Mouse (Mus musculus): ENCODE data around the gene Nat8f4. TPM values are rescaled to one million over a fixed set of nuclear protein-coding genes. Genes with fewer than 3 reads are reported as not detected.
"Not testable (repeated sequence)": the region's sequence is repeated elsewhere in the genome, so short reads cannot be mapped to it uniquely, and the experiment has no call there.

The Nat8f4 gene
- polyA plus RNA-seq, 1 experiment = 0.31 TPM

DNA sequence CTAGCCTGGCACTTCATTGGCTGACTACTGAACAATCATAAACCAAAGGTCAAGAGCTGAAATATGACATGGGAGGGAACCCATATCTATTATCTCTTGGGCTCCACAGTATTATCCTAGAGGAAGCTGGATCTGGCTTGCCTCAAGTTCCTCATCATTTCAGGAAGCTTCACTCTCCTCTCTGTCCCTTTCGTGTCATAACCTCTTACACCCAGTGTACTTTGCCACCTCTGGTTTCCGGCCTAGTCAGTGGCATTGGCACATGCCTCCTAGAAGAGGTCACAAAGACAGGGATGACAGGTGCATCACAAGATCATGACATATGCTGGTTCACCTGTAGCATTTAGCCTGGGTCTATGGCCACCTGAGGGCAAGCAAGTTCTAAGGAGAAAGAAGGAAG lies 2.4 kb downstream of the Nat8f4 start:
- no peak overlapping the region for H3K4me3 ChIP-seq
- TF ChIP-seq TCF12 (IDR thresholded peaks at IDR 0.05; ENCODE audit: insufficient read depth, poor library complexity, severe bottlenecking) = no peak
- TF ChIP-seq USF1 (IDR thresholded peaks at IDR 0.05; ENCODE audit: low read depth) = no peak
- no peak for TF ChIP-seq POLR2A (IDR thresholded peaks at IDR 0.05; ENCODE audit: insufficient read length, low read depth)
- TF ChIP-seq POLR2AphosphoS2 (IDR thresholded peaks at IDR 0.05; ENCODE audit: insufficient read length, low read depth) = no peak
- no peak for TF ChIP-seq SRF (IDR thresholded peaks at IDR 0.05; ENCODE audit: control insufficient read depth, insufficient read length, low read depth)
- no peak for TF ChIP-seq MYOG (IDR thresholded peaks at IDR 0.05; ENCODE audit: control insufficient read depth in 1 of 3, insufficient read depth in 1 of 3, insufficient read length in 2 of 3, low read depth in 2 of 3)
- no peak for TF ChIP-seq MYOD1 (IDR thresholded peaks at IDR 0.05; ENCODE audit: control insufficient read depth in 1 of 3, insufficient read length in 2 of 3, low read depth in 2 of 3)
- H3ac ChIP-seq (ENCODE audit: control insufficient read depth, insufficient read length) = no peak overlapping the region
- peaks cover 21% of the 10 kb centered on the region for H3K27me3 ChIP-seq (ENCODE audit: control insufficient read depth, insufficient read depth, insufficient read length)
- no peaks in the 10 kb centered on the region for H3K36me3 ChIP-seq (ENCODE audit: control insufficient read depth, insufficient read depth)
- H3K79me2 ChIP-seq (ENCODE audit: control insufficient read depth, insufficient read depth) = no peaks in the 10 kb centered on the region
- no peak overlapping the region for H3K4me2 ChIP-seq (ENCODE audit: low read depth)

DNA sequence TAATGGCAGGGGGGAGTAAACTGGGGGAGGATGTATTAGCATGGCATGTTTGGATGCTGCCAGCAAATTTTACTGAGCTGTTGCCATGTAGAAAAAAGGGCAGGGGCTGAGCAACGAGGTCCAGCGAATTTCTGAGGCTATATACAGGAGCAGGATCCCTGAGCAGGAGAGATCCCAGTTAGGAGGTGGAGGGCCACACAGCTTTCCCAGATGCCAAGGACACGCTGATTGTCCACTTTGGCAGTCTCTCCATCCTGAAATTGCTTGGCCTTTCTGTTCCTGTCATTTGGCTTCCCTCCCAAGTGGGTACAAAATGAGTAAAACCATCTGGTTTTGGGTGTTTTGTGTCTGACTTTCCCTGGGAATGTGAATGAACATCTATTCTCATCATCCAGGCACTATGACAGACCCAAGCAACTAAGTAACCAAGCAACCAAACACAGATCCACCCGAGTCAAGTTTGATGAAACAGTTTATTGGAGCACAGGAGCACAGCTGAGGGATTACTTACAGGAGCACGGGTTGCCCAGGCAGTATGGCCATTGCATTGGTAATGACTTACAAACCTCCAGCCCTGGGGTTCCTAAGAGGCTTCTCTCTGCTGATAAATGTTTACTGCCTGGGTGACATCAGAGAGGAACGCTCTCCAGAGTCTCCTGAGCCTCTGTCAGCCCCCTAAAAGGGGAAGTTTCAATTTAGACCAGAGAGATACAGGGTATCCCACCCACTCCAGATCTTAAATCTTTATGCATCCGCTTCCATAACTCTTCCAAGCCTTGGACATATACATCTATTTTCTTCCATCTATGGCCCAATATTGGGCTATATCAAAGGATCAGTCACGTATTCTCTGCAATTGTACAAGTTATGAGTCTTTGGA lies 5.8 kb downstream of the Nat8f4 start:
- not testable (repeated sequence) for H3K4me2 ChIP-seq (ENCODE audit: low read depth)

DNA sequence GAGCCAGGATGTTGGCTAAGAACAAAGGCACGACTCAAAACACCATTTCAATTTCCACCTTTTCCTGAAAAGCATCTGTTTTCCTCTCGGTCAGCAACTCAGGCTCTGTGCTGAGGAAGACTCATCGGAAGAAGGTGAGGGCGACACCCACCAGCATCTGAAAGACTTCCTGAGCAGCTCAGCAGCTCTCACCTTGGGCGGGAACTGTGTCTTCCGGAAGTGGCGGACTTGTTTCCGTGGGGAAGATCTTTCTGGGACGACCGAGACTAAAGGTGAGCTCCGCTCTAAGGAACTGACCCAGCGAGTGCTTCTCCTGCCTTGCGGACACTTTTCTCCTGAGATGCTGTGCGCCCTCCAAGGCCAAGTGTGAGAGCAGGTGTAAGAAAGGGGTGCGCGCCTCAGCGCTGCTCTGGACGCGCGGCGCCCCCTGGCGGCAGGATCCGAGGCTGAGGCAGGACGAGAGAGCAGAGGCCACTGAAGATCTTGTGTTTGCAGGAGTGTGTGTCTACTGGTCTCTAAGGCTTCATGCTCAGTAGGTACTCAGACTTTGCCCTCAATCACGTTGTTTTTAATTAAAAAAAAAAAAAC lies 9.5 kb downstream of the Nat8f4 start:
- not testable (repeated sequence) for H3K36me3 ChIP-seq (ENCODE audit: control insufficient read depth, insufficient read depth); H3K4me2 ChIP-seq (ENCODE audit: low read depth); H3K27me3 ChIP-seq (ENCODE audit: control insufficient read depth, insufficient read depth, insufficient read length); H3K4me3 ChIP-seq; H3K79me2 ChIP-seq (ENCODE audit: control insufficient read depth, insufficient read depth); H3ac ChIP-seq (ENCODE audit: control insufficient read depth, insufficient read length)

More for the DNA sequence above, 5.8 kb downstream of the Nat8f4 start:
- not testable (repeated sequence) for H3K36me3 ChIP-seq (ENCODE audit: control insufficient read depth, insufficient read depth); H3ac ChIP-seq (ENCODE audit: control insufficient read depth, insufficient read length); H3K4me3 ChIP-seq; H3K79me2 ChIP-seq (ENCODE audit: control insufficient read depth, insufficient read depth)
- peaks cover 11% of the 10 kb centered on the region for H3K27me3 ChIP-seq (ENCODE audit: control insufficient read depth, insufficient read depth, insufficient read length)

DNA sequence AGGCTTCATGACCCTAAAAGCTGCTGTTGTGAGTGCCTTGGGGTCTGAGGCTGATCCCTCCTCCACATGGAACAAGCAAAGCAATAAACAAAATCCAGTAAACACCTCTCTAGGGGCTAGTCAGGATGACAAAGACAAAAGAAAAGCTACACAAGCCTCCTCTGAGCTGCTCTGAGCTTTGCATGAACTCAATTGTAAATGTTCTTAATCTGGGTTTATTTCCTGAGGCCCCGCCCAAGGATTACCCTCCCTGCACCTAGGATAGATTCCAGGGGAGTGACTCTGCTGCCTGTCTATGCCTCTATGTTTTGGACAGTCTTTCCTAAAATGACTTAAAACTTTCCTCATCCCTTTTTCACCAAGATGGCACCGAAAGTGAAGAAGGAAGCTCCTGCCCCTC lies 15.7 kb downstream of the Nat8f4 start:
- H3K4me3 ChIP-seq = no peak overlapping the region
- TF ChIP-seq MAX (IDR thresholded peaks at IDR 0.05; ENCODE audit: low read depth) = no peak
- TF ChIP-seq MYOG (IDR thresholded peaks at IDR 0.05; ENCODE audit: control insufficient read depth in 1 of 3, insufficient read depth in 1 of 3, insufficient read length in 2 of 3, low read depth in 2 of 3) = no peak
- TF ChIP-seq REST (IDR thresholded peaks at IDR 0.05; ENCODE audit: insufficient read depth, insufficient read length) = no peak
- no peak for TF ChIP-seq SRF (IDR thresholded peaks at IDR 0.05; ENCODE audit: control insufficient read depth, insufficient read length, low read depth)
- TF ChIP-seq POLR2A (IDR thresholded peaks at IDR 0.05; ENCODE audit: insufficient read length, low read depth) = no peak
- no peak for TF ChIP-seq USF1 (IDR thresholded peaks at IDR 0.05; ENCODE audit: low read depth)
- TF ChIP-seq TCF3 (IDR thresholded peaks at IDR 0.05; ENCODE audit: insufficient read length, low read depth) = no peak
- no peak for TF ChIP-seq POLR2AphosphoS2 (IDR thresholded peaks at IDR 0.05; ENCODE audit: insufficient read length, low read depth)
- TF ChIP-seq CEBPB (IDR thresholded peaks at IDR 0.05; ENCODE audit: insufficient read depth, poor library complexity, severe bottlenecking) = no peak
- no peak for TF ChIP-seq MYOD1 (IDR thresholded peaks at IDR 0.05; ENCODE audit: control insufficient read depth in 1 of 3, insufficient read length in 2 of 3, low read depth in 2 of 3)
- TF ChIP-seq TCF12 (IDR thresholded peaks at IDR 0.05; ENCODE audit: insufficient read depth, poor library complexity, severe bottlenecking) = no peak
- no peak for TF ChIP-seq E2F4 (IDR thresholded peaks at IDR 0.05; ENCODE audit: insufficient read depth)

DNA sequence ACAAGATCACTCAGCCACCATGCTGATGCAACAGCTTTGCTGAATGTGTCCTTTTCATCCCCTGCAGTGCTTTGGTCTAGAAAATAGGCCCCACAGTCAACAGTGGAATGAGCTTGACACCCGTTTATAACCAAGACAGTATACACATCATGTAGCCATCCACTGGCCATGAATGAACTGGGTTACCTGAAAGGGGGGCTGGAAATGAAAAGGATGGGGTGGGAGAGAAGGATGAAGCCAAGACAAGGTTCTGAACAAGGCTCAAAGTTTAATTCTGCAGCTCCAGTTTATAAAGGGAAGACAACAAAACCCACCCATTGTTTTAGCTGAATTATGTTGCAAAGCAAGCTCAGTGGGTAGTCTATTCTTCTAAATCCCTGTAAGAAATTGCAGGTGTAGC lies 20.4 kb downstream of the Nat8f4 start:
- no peak overlapping the region for H3K4me3 ChIP-seq
- no peaks in the 10 kb centered on the region for H3K27me3 ChIP-seq (ENCODE audit: control insufficient read depth, insufficient read depth, insufficient read length)
- H3K4me2 ChIP-seq (ENCODE audit: low read depth) = no peak overlapping the region
- TF ChIP-seq MYOD1 (IDR thresholded peaks at IDR 0.05; ENCODE audit: control insufficient read depth in 1 of 3, insufficient read length in 2 of 3, low read depth in 2 of 3) (no peak), TCF3 (IDR thresholded peaks at IDR 0.05; ENCODE audit: insufficient read length, low read depth) (no peak), POLR2AphosphoS2 (IDR thresholded peaks at IDR 0.05; ENCODE audit: insufficient read length, low read depth) (no peak), TCF12 (IDR thresholded peaks at IDR 0.05; ENCODE audit: insufficient read depth, poor library complexity, severe bottlenecking) (no peak), REST (IDR thresholded peaks at IDR 0.05; ENCODE audit: insufficient read depth, insufficient read length) (no peak), POLR2A (IDR thresholded peaks at IDR 0.05; ENCODE audit: insufficient read length, low read depth) (no peak), CEBPB (IDR thresholded peaks at IDR 0.05; ENCODE audit: insufficient read depth, poor library complexity, severe bottlenecking) (no peak), USF1 (IDR thresholded peaks at IDR 0.05; ENCODE audit: low read depth) (no peak), MYOG (IDR thresholded peaks at IDR 0.05; ENCODE audit: control insufficient read depth in 1 of 3, insufficient read depth in 1 of 3, insufficient read length in 2 of 3, low read depth in 2 of 3) (no peak), E2F4 (IDR thresholded peaks at IDR 0.05; ENCODE audit: insufficient read depth) (no peak), SRF (IDR thresholded peaks at IDR 0.05; ENCODE audit: control insufficient read depth, insufficient read length, low read depth) (no peak)
- no peaks in the 10 kb centered on the region for H3K36me3 ChIP-seq (ENCODE audit: control insufficient read depth, insufficient read depth)
- H3ac ChIP-seq (ENCODE audit: control insufficient read depth, insufficient read length) = no peak overlapping the region
- H3K79me2 ChIP-seq (ENCODE audit: control insufficient read depth, insufficient read depth) = no peaks in the 10 kb centered on the region

More for the DNA sequence above, 15.7 kb downstream of the Nat8f4 start:
- no peaks in the 10 kb centered on the region for H3K27me3 ChIP-seq (ENCODE audit: control insufficient read depth, insufficient read depth, insufficient read length)
- no peaks in the 10 kb centered on the region for H3K36me3 ChIP-seq (ENCODE audit: control insufficient read depth, insufficient read depth)
- H3ac ChIP-seq (ENCODE audit: control insufficient read depth, insufficient read length) = no peak overlapping the region
- H3K4me2 ChIP-seq (ENCODE audit: low read depth) = no peak overlapping the region
- H3K79me2 ChIP-seq (ENCODE audit: control insufficient read depth, insufficient read depth) = no peaks in the 10 kb centered on the region

DNA sequence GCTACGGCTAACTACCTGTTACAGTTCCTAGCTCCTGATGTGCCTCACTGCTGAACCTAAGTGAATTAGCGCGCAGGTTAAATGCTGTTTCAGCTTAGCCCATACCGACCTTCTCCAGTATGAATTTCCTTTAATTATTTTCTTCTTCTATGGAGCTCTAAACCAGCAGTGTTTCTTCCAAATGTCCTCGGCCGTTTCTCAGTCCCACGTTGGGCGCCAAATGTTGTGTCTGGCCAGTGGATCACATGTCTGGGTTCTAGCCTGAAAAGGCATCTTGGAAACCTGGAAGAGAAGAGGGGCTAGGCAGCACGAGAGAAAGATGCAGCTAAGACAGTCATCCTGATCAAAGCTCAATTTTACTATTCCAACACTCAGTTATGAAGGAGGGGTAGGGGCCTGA lies 21.4 kb downstream of the Nat8f4 start:
- not testable (repeated sequence) for H3K27me3 ChIP-seq (ENCODE audit: control insufficient read depth, insufficient read depth, insufficient read length); H3K36me3 ChIP-seq (ENCODE audit: control insufficient read depth, insufficient read depth); H3K4me2 ChIP-seq (ENCODE audit: low read depth); H3K79me2 ChIP-seq (ENCODE audit: control insufficient read depth, insufficient read depth); H3K4me3 ChIP-seq; H3ac ChIP-seq (ENCODE audit: control insufficient read depth, insufficient read length)

DNA sequence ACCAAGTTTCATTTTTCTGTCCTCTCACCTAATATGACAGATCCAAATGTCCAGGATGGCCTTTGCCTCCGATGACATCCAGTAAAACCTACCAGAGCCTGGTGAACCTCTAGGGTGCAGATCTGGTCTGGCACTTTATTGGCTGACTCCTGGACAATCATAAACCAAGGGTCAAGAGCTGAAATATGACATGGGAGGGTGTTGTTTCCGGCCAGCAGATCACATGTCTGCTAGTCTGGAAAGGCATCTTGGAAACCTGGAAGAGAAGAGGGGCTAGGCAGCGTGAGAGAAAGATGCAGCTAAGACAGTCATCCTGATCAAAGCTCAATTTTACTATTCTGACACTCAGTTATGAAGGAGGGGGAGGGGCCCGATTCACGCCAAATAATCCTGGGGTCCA lies 35.7 kb downstream of the Nat8f4 start, which contains the start of gene Nat8f2:
Nat8f2 (minus strand) TSS at position 153 of the 400 bp plus-strand sequence.
- H3K27me3 ChIP-seq (ENCODE audit: control insufficient read depth, insufficient read depth, insufficient read length); H3K36me3 ChIP-seq (ENCODE audit: control insufficient read depth, insufficient read depth); H3ac ChIP-seq (ENCODE audit: control insufficient read depth, insufficient read length); H3K79me2 ChIP-seq (ENCODE audit: control insufficient read depth, insufficient read depth); H3K4me3 ChIP-seq; H3K4me2 ChIP-seq (ENCODE audit: low read depth): not testable (repeated sequence)

All from myocyte (in vitro differentiated cells).